Mouse (Mus musculus) olfactory bulb, adult 2 months (tissue): Measurements from ENCODE around the gene Bdkrb1. TPM values are rescaled to one million over a fixed set of nuclear protein-coding genes. Genes with fewer than 3 reads are reported as not detected.
A peak's percentile ranks its signal among the peaks of the same experiment; 100 is the strongest.

ENCODE experiments used
- H3K27ac ChIP-seq: fragments of 200-500 bp; 2 replicates; pipeline ENCODE4 v1.5.1; 2012; ENCODE audit warnings: low read depth, low read length; ENCODE audit not compliant: insufficient read depth
- H3K4me1 ChIP-seq: fragments of 200-500 bp; 2 replicates; pipeline ENCODE4 v1.6.1; 2012; ENCODE audit warnings: low read length; ENCODE audit not compliant: control insufficient read depth, insufficient read depth
- H3K4me3 ChIP-seq: fragments of 200-500 bp; 2 replicates; pipeline ENCODE4 v1.5.1; 2012; ENCODE audit warnings: mild to moderate bottlenecking, low read depth, low read length, moderate library complexity; ENCODE audit not compliant: insufficient read depth
- CTCF ChIP-seq: fragments of 200-500 bp; IDR thresholded peaks from 2 replicates; pipeline ENCODE4 v1.5.1; 2012; ENCODE audit warnings: low read depth, mild to moderate bottlenecking, low read length, moderate library complexity; ENCODE audit not compliant: insufficient read depth
- POLR2A ChIP-seq: fragments of 200-500 bp; IDR thresholded peaks from 2 replicates; pipeline ENCODE4 v1.6.1; 2012; ENCODE audit warnings: mild to moderate bottlenecking, low read depth, low read length, moderate library complexity; ENCODE audit not compliant: insufficient read depth
- WGBS: fragments of 180-500 bp; shearing (Covaris S2); methylation state at CpG from one replicate; pipeline ENCODE4 v1.1.7; 2018; 5-methylcytosine and 5-hydroxymethylcytosine counted together
- polyA plus RNA-seq: library from polyadenylated mRNA; stranded (reverse); fragments of >200 nt; gene quantifications from 2 replicates; pipeline ENCODE4 v1.2.4, GENCODE M21; 2012; ENCODE audit warnings: low replicate concordance; ENCODE audit not compliant: missing spikeins, insufficient read depth, insufficient read length

The Bdkrb1 gene
- polyA plus RNA-seq, 1 experiment = not detected

DNA sequence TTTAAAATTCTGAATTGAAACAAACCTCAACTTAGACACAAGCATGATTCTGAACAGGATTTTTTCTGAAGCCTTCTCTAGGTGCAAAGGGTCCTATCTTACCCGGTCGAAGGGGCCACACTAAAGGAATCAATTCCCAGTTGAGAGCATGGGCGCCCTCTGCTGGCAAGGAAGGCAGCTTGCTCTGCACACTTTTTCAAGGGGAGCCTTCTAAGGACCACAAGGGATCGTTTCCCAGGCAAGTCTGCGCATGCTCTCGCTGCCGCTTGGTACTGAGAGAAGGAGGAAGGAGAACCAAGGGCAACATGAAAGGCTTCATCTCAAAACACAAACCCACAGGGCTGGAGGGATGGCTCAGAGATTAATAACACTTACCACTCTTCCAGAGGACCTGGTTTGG, 8.9 kb downstream of the Bdkrb1 start:
- TF ChIP-seq POLR2A = no peak
- TF ChIP-seq CTCF = peak; percentile 65
- peaks cover 3% of the 10 kb centered on the region for H3K4me1 ChIP-seq
- no peak overlapping the region; the same call in 1 of the 2 replicates for H3K27ac ChIP-seq
- H3K4me3 ChIP-seq = no peak overlapping the region
- 2% methylated on average over 7 of the region's 7 CpGs for WGBS

DNA sequence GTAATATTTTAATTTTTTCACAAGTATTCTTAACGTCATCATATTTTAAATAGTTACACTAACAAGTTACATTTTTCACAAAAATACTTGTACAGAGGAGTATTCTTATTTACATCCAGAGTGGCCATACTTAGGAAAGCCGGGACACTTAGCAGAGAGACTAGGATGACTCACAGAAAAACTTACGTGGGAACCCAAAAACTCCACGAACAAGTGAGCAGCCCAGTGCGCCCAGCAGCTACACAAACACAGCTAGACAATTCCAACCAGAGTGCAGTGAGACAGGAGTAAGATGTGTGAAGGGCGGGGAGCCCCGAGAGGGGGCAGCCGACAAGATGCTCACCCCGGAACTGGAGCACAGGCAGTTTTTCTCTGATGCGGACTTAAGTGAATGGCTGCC, 10.7 kb downstream of the Bdkrb1 start:
- Histone ChIP-seq H3K4me3 (no peak overlapping the region), H3K27ac (no peak overlapping the region), H3K4me1 (peaks cover 3% of the 10 kb centered on the region)
- no peak for TF ChIP-seq POLR2A
- no peak for TF ChIP-seq CTCF
- WGBS = 73% methylated on average over 10 of the region's 10 CpGs

DNA sequence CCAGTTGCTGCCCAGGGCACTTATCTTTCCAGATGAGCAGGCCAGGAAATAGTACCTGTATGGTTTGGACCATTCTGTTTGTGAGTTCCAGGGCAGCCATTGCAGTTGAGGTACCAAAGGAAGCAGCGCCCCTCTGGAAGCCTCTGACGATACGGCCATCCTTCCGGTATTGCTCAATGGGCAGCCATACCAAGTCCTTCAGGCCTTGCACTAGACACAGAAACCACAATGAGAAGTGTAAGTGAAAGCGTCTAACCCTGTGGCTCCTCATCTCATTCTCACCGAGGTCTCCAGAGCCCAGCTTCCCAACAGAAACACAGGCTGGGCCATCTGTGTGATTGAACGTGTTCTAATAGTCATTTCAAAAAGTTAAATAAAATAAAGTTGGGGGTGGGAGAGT, 19.2 kb downstream of the Bdkrb1 start:
- no peak for TF ChIP-seq POLR2A
- TF ChIP-seq CTCF = no peak
- Histone ChIP-seq H3K4me1 (peaks cover 7% of the 10 kb centered on the region), H3K27ac (no peak overlapping the region), H3K4me3 (no peak overlapping the region)
- 93% methylated on average over 7 of the region's 7 CpGs for WGBS

DNA sequence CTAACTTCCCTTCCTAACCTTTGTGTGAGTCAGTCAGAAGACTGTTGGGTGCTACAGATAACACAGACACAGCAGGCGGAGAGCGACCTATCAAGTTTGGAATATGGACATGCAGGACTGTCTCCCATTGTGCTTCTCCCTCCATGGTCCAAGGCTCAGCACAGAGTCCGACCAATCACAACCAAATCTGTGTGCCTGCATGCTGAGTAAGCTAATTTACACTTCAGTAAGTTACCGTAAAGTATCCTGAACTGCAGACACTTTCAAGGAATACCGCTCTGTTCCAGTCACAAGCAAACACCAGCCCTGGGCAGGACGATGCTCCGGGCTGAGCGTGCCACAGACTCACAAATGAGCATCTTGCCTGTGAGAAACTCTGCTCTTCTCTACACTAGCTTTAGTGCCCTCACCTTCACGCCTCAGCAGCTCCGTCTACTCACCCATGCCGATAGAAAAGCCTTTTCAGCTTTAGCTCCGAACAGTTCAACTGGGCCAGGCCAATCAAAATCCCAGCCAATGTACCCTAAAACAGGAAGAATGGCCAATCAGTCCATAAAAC, 20.2 kb downstream of the Bdkrb1 start:
- Histone ChIP-seq H3K27ac (no peak overlapping the region), H3K4me3 (no peak overlapping the region), H3K4me1 (peaks cover 7% of the 10 kb centered on the region)
- 65% methylated on average over 12 of the region's 12 CpGs for WGBS
- TF ChIP-seq CTCF (no peak), POLR2A (no peak)

DNA sequence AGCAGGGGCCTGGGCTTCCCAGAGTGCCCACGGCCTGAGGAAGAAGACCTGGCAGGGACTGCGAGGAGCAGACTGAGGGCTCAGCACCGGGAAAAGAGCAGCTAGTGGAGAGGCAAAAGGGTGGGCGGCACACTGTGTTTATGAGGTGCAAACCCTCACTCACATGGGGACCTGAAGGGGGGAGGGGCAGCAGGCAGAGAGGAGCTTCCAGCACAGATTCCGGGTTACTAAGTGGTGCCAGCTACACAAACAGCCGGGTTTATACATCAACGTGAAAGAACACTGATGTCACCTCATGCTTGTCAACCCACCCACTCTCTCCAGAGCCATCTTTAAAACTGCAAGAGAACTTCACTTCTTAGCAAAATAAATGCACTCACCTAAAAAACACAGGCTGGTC, 22.9 kb downstream of the Bdkrb1 start:
- TF ChIP-seq POLR2A (no peak), CTCF (no peak)
- whole genome bisulfite sequencing = 36% methylated on average over 7 of the region's 7 CpGs
- H3K27ac ChIP-seq = 0 out of 2 replicates have a peak overlapping the region, but pooled peaks have one; percentile 0
- no peak overlapping the region for H3K4me3 ChIP-seq
- peaks cover 7% of the 10 kb centered on the region for H3K4me1 ChIP-seq

DNA sequence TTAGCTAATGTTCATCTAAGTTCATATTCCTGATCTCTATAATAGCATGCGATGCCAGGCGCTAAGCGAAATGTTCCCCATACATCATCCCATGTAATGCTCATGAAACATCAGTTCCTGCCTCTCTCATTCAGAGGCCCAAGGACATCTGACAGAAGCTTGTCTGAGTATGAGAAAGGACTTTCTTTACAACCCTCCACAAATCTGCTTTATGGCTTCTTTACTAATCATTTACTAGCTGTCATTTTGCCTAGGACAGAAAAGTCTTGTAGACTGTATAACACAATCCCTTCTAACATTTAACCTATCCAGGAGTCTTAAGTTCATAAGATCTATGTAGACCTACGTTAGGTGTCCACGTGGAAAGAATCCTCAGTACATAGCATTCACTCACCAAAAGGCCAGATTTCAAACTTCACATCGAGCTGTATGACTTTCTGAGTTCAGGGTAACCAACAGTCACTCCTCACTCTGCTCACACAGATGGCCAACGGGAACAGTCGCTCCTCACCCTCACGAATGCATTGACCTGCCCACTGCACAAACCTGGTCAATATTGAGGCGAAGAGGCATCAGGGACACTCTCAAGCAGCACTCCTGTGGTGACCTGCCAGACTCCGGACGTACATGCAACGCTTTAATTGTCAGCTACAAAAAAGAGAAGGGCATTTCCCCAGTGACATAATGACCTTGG, 31.6 kb downstream of the Bdkrb1 start:
- TF ChIP-seq CTCF (no peak), POLR2A (no peak)
- no peak overlapping the region for H3K4me3 ChIP-seq
- WGBS = 94% methylated on average over 13 of the region's 13 CpGs
- no peak overlapping the region for H3K27ac ChIP-seq
- H3K4me1 ChIP-seq = no peaks in the 10 kb centered on the region; the same call in 1 of the 2 replicates

DNA sequence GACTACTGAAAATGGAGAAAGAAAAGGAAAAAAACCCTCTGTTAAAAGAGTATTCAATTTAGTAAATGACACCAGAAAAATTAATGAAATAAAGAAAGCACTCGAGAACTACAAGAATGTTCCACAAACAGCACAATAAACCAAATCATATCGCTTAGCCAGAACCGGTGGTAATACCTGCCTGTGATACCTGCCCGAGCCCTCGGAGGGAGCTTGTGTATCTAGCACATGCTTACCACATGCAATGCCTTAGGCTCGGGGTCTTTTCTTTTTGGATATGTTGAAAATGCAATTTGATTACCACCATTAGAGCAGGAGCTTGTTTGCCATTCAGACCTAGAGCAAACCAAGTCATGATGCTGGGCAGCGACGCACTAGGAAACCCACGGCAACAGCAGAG, 33.7 kb downstream of the Bdkrb1 start:
- H3K4me3 ChIP-seq = no peak overlapping the region
- 83% methylated on average over 9 of the region's 9 CpGs for WGBS
- H3K4me1 ChIP-seq = no peaks in the 10 kb centered on the region; the same call in 1 of the 2 replicates
- H3K27ac ChIP-seq = no peak overlapping the region
- TF ChIP-seq CTCF (no peak), POLR2A (no peak)

DNA sequence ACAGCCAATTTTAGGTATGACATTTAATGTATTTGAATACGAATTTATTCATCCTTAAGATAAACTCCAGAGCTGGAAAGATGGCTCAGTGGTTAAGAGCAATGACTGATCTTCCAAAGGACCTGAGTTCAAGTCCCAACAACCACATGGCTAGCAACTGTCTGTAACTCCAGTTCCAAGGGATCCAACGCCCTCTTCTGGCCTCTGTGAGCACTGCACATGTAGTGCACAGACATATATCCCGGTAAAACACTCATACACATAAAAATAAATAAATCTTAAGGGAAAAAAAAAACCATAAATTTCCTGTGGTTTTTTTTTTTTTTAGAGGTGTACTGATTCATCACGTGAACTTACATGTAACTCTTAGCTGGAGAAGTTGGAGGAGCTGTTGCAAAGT, 34.7 kb downstream of the Bdkrb1 start:
- WGBS = 81% methylated on average over 4 of the region's 4 CpGs
- H3K4me1 ChIP-seq = no peaks in the 10 kb centered on the region; the same call in 1 of the 2 replicates
- no peak for TF ChIP-seq POLR2A
- no peak overlapping the region for H3K4me3 ChIP-seq
- no peak overlapping the region for H3K27ac ChIP-seq

DNA sequence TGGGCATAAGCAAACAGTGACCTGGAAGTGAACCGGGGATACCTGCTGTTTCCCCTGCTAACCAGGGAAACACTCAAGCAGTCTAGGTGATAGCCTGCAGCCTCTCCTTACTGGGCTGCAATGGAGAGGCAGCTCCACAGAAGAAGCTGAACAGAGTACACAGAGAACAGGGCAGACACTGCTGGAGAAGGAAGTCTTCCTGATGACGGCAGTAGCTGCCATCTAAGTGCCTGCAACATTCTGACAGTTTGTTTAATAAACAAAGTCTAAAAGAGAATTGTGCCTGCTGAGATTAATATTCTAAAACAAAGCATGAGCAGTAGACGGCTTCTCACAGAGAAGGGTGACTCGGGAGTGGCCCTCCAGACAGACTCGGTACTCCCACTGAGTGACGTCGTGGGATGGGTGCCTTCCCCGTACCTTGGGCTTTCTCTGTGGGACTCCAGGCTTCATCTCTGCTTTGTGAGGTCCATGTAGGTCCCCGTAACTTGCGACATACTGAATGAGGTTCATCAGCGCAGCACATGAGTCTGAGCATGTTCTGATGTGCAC, 40.0 kb downstream of the Bdkrb1 start:
- Histone ChIP-seq H3K4me3 (no peak overlapping the region), H3K27ac (no peak overlapping the region), H3K4me1 (peaks cover 10% of the 10 kb centered on the region)
- no peak for TF ChIP-seq POLR2A
- TF ChIP-seq CTCF = no peak
- WGBS = 90% methylated on average over 11 of the region's 11 CpGs

Other genes starting within 250 kb of the Bdkrb1 start
- gene D430019H16Rik, start 149.2 kb upstream of the Bdkrb1 start, polyA plus RNA-seq = not detected in 2 replicates
- not detected in 2 replicates for gene Bdkrb2, start 39.9 kb upstream of the Bdkrb1 start, polyA plus RNA-seq
- not detected in 2 replicates for gene Gskip, start 81.7 kb downstream of the Bdkrb1 start, polyA plus RNA-seq
- not detected in 2 replicates for gene Atg2b, start 82.1 kb downstream of the Bdkrb1 start, polyA plus RNA-seq
- not detected in 2 replicates for gene Ak7, start 102.9 kb downstream of the Bdkrb1 start, polyA plus RNA-seq
- gene Papola, start 181.6 kb downstream of the Bdkrb1 start, polyA plus RNA-seq = 142 and 313 TPM in 2 replicates